Mouse (Mus musculus): Measurements from ENCODE around the gene Rabl3. TPM values are rescaled to one million over a fixed set of nuclear protein-coding genes. Genes with fewer than 3 reads are reported as not detected.

Gene Rabl3
- 9.3 and 9.7 TPM in 2 replicates for polyA plus RNA-seq (2012; ENCODE audit: insufficient read depth, insufficient read length, missing spikeins)

DNA sequence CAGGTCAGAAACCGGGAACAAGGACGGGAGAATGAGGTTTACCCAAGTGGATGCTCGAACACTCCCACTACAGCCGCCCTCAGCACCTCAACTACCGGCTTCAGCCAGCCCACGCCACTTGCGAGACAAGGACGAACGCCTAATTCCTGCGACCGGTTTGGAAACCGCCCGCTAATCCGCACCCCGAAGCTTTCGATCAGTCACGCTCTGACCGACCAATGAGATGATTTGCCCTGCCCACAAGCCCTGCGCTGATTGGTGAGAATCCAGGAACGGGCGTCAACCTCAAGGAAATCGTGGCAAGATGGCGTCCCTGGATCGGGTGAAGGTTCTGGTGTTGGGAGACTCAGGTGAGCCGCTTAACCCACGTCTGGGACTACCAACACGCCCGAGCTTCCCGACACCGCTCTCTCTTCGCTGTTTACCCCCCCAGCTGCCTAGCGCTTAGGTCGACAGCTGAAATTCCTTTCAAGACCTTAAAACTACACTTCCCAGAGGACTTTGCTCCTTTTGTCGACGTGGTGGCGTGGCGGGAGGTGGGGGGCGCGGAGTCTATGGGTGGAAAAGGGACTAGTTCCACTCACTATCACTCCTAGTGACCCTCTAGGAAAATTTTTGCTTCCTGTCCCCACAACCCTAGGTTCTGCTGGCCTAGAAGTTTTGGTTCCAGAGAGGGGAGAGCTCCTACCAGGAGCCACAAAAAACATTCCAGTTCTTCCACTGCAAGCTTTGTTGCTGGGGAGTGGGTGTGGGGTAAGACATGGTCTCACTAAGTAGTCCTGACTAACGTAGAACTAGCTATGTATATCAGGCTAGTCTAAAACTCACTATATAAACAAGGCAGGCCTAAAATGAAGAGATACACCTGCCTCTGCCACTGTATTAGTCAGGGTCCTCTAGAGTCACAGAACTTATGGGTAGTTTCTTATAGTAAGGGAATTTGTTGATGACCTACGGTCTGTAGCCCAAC lies at the start of gene Rabl3, which contains the start of gene Gtf2e1:
Rabl3 (plus strand) TSS at position 275 of the 970 bp plus-strand sequence.
Gtf2e1 (minus strand) TSS at position 179 of the 970 bp plus-strand sequence.
- Histone ChIP-seq H3K4me1 (ENCODE audit: control insufficient read depth, insufficient read depth, low read length) (peaks cover 10% of the 10 kb centered on the region), H3K4me3 (ENCODE audit: insufficient read depth, low read length) (peak within 1 kb of the TSS; percentile 73), H3K27ac (ENCODE audit: insufficient read depth, low read depth, low read length) (peak within 1 kb of the TSS; percentile 58)
- 0 out of 2 replicates have a peak, but pooled peaks have one; percentile 56 for TF ChIP-seq POLR2A (IDR thresholded peaks at IDR 0.05; ENCODE audit: borderline replicate concordance, low read depth, low read length)
- no peak for TF ChIP-seq CTCF (IDR thresholded peaks at IDR 0.05; ENCODE audit: low read depth, low read length)

DNA sequence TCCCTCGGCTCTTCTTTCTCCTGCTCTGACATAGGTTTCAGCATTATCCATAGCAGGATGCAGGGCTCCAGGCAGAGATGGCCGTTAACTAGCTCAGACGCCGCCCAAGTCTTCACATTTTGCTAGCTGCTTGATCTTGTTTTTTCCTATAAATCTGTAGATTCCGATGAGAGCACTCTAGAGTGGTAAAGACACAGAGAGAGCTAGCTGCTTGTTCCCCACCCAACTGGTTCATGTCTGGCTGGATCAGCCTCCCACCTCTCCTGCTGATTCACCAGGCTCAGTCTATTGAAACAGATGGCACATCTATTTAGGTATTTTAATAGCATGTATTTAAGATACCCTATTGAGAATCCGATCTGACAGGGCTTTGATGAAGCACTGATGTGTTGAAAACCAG lies 44.7 kb upstream of the Rabl3 start:
- H3K27ac ChIP-seq (ENCODE audit: insufficient read depth, low read depth, low read length): no peak overlapping the region
- no peak overlapping the region for H3K4me3 ChIP-seq (ENCODE audit: insufficient read depth, low read length)
- no peak for TF ChIP-seq POLR2A (IDR thresholded peaks at IDR 0.05; ENCODE audit: borderline replicate concordance, low read depth, low read length)
- no peak for TF ChIP-seq CTCF (IDR thresholded peaks at IDR 0.05; ENCODE audit: low read depth, low read length)
- no peaks in the 10 kb centered on the region for H3K4me1 ChIP-seq (ENCODE audit: control insufficient read depth, insufficient read depth, low read length)

DNA sequence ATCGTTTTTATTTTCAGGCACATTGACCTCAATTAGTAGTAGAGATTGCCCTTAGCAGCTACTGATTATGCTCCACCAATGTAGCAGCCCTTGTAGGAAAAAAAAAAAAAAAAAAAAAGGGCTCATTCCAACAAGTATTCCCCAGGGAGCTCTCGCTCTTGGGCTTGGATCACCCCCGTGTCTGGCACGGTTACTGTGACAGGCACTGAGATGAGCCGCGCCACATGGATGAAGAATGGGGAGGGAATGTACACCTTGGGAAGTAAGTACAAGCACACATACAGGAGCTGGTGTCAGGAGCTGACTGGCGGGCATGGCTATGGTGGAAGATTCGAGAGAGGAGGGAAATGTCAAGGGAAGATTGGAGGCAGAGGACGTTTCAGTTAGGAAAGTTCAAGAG lies 41.1 kb upstream of the Rabl3 start:
- TF ChIP-seq CTCF (IDR thresholded peaks at IDR 0.05; ENCODE audit: low read depth, low read length): no peak
- TF ChIP-seq POLR2A (IDR thresholded peaks at IDR 0.05; ENCODE audit: borderline replicate concordance, low read depth, low read length): no peak
- Histone ChIP-seq H3K4me1 (ENCODE audit: control insufficient read depth, insufficient read depth, low read length) (no peaks in the 10 kb centered on the region), H3K27ac (ENCODE audit: insufficient read depth, low read depth, low read length) (no peak overlapping the region), H3K4me3 (ENCODE audit: insufficient read depth, low read length) (no peak overlapping the region)

DNA sequence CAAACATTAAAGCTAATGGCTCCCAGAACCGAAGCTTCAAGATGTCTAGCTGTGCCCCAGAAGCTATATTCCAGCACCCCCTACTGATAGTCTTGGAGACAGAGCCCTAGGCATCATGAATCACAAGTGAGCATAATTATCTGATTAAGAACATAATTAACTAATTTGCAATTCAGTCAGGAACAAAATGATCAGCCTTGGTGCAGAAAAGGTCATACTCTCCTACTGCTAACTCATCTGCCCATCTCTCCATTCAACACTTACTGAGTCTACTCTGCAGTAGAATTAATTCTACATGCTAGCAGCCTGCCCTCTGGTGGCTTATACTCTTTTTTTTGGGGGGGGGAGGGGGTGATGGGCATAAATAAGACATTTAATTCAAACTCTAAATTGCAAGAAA lies 35.2 kb upstream of the Rabl3 start:
- Histone ChIP-seq H3K27ac (ENCODE audit: insufficient read depth, low read depth, low read length) (no peak overlapping the region), H3K4me1 (ENCODE audit: control insufficient read depth, insufficient read depth, low read length) (no peaks in the 10 kb centered on the region), H3K4me3 (ENCODE audit: insufficient read depth, low read length) (no peak overlapping the region)
- no peak for TF ChIP-seq POLR2A (IDR thresholded peaks at IDR 0.05; ENCODE audit: borderline replicate concordance, low read depth, low read length)
- no peak for TF ChIP-seq CTCF (IDR thresholded peaks at IDR 0.05; ENCODE audit: low read depth, low read length)

DNA sequence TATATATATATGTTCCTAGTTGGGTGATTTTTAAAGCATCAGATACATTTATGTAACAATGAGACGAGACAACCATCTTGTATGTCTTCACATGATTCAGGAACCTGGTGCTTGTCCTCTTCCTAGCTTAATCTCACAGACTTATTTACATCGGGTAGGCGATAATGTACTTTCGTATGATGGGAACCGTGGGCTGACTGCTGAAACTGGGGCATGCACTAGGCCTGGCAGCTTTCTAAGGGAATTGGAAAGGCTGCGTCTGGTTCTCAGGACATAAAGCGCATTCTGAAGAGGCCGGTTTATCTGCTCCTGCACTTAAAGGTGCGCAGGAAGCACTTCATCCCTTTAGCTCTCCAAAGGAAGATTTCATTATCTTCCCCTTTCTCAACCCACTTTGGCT lies 32.9 kb upstream of the Rabl3 start:
- TF ChIP-seq CTCF (IDR thresholded peaks at IDR 0.05; ENCODE audit: low read depth, low read length) (no peak), POLR2A (IDR thresholded peaks at IDR 0.05; ENCODE audit: borderline replicate concordance, low read depth, low read length) (no peak)
- no peak overlapping the region for H3K27ac ChIP-seq (ENCODE audit: insufficient read depth, low read depth, low read length)
- H3K4me1 ChIP-seq (ENCODE audit: control insufficient read depth, insufficient read depth, low read length): no peaks in the 10 kb centered on the region
- H3K4me3 ChIP-seq (ENCODE audit: insufficient read depth, low read length): no peak overlapping the region

GRCm38 (mm10) chr16:37511489-37511888 lies 28.2 kb upstream of the Rabl3 start:
- H3K4me1 ChIP-seq (ENCODE audit: control insufficient read depth, insufficient read depth, low read length): no peaks in the 10 kb centered on the region
- TF ChIP-seq CTCF (IDR thresholded peaks at IDR 0.05; ENCODE audit: low read depth, low read length) (no peak), POLR2A (IDR thresholded peaks at IDR 0.05; ENCODE audit: borderline replicate concordance, low read depth, low read length) (no peak)
- no peak overlapping the region for H3K4me3 ChIP-seq (ENCODE audit: insufficient read depth, low read length)
- no peak overlapping the region for H3K27ac ChIP-seq (ENCODE audit: insufficient read depth, low read depth, low read length)

DNA sequence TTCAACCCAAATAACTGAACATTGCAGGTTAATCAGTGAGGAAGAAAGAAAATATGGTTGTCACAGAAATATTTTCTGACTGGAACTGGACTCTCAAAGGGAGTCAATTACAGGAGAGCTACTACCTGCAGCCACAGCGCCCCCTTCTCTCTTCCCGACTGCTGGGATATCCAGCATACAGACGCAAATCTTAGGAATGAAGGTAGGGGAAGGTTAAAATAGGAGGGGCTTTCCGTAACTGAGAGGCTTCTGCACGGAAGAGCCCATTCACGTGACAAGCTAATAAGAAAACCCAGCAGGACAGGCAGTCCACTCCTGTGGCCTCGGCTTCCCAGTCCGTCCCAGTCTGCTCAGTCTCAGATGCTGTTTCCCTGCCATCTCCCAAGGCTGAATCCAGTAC lies 25.0 kb upstream of the Rabl3 start:
- TF ChIP-seq POLR2A (IDR thresholded peaks at IDR 0.05; ENCODE audit: borderline replicate concordance, low read depth, low read length) (no peak), CTCF (IDR thresholded peaks at IDR 0.05; ENCODE audit: low read depth, low read length) (no peak)
- H3K27ac ChIP-seq (ENCODE audit: insufficient read depth, low read depth, low read length): no peak overlapping the region
- no peaks in the 10 kb centered on the region for H3K4me1 ChIP-seq (ENCODE audit: control insufficient read depth, insufficient read depth, low read length)
- no peak overlapping the region for H3K4me3 ChIP-seq (ENCODE audit: insufficient read depth, low read length)

DNA sequence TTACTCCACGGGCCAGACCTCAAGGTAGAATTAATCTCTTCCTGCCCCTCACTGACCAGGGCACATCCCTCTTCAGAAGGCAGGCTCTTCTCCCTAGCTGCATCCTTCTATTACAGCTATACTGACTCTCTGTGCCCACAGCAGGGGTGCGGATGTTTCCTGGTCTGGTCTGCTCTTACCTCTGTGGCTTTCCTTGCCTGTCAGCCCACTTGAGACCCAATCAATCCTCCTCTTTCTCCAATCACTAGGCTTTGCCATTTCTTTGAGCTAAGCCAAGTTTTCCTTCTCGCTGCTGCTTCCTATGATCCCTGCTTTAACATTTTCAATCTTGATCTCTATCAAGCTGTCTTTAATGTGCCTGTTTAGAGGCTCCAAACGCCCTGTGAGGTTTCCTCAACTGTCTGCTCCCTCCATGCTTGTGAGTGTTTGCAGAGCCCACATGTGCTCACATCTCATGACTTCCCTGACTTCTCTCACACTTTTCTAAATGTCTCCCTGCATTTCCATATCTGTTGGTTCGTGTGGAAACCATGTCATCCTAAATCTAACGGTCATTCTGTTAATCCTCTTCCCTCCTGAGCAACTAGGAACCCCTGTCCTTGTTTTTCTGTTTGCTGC lies 23.2 kb upstream of the Rabl3 start:
- Histone ChIP-seq H3K4me3 (ENCODE audit: insufficient read depth, low read length) (no peak overlapping the region), H3K4me1 (ENCODE audit: control insufficient read depth, insufficient read depth, low read length) (no peaks in the 10 kb centered on the region), H3K27ac (ENCODE audit: insufficient read depth, low read depth, low read length) (no peak overlapping the region)
- TF ChIP-seq CTCF (IDR thresholded peaks at IDR 0.05; ENCODE audit: low read depth, low read length): no peak
- TF ChIP-seq POLR2A (IDR thresholded peaks at IDR 0.05; ENCODE audit: borderline replicate concordance, low read depth, low read length): no peak

DNA sequence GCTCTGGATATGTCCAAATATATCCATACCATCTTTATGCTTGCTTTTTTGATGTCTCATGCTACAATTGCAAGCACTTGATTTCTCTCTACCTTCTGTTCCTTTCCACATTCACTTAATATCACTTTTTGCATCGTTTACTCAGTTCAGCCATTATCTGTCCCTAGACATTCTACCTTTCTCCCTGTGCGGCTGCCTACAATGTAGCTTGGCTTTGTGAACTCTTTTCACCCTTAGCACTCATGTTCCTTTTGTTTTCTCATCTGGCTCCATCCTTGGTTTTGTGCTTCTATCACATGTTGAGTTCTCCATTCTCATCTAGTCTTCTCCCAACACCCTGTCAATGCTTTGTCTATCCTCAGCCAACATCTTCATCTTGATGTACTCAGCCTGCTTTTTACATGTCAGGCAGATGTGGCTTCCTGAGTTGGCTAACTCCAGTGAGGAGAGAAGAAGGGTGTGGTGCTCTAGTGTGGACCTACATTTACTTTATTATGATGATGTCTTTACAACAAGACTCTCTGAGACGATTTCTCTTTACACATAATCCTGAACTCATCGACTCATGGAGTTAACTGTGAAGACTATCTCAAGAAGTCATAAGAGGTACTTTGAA lies 22.0 kb upstream of the Rabl3 start:
- H3K4me1 ChIP-seq (ENCODE audit: control insufficient read depth, insufficient read depth, low read length): no peaks in the 10 kb centered on the region
- TF ChIP-seq POLR2A (IDR thresholded peaks at IDR 0.05; ENCODE audit: borderline replicate concordance, low read depth, low read length) (no peak), CTCF (IDR thresholded peaks at IDR 0.05; ENCODE audit: low read depth, low read length) (no peak)
- H3K27ac ChIP-seq (ENCODE audit: insufficient read depth, low read depth, low read length): no peak overlapping the region
- no peak overlapping the region for H3K4me3 ChIP-seq (ENCODE audit: insufficient read depth, low read length)
